Mouse (Mus musculus) cerebellum, postnatal 14 days (tissue): ENCODE results near the gene N4bp2l1.

ENCODE experiments used
- DNase-seq, 2 experiments: peaks; one replicate each; pipeline ENCODE4 v3.0.0; 2021; ENCODE audit warnings: mixed read lengths in 2 of 2

Gene N4bp2l1

DNA sequence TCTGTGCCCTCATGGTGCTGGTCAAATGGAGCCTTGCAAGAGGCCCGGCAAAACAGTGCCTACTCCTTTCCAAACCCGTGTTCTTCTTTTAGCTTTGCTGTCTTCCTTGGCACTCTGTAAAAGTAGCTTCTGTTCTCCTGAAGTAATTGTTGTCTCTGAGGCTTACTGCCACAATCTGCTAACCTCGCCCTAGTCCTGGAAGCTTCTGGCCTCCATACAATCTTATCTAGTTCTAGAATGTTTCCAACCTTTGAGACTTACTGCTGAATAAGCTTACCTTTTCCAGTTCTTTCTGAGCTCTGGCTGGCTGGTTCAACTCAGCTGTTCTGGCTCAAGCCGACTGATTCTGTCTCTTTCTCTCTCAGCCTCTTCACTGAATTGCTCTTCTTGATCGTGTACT lies 35.2 kb downstream of the N4bp2l1 start:
- DNase-seq = no peak

DNA sequence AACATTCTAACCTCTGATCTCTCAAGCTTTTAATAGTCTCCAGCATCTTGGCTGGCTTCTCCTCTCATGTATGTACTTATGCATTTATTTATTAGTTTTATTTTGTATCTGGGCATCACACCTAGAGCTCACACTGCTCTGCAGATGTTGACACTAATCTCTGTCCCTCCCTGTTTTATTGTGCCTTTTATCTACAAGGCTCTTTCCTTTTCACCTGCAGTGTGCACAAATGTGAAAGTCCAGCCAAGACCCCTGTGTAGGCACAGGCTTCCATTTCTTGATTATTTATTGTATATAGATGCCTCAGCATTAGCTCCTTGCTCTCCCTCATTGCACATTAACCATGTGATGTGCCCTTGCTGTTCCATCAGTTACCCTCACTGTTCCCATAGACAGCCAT lies 35.6 kb downstream of the N4bp2l1 start:
- no peak for DNase-seq

DNA sequence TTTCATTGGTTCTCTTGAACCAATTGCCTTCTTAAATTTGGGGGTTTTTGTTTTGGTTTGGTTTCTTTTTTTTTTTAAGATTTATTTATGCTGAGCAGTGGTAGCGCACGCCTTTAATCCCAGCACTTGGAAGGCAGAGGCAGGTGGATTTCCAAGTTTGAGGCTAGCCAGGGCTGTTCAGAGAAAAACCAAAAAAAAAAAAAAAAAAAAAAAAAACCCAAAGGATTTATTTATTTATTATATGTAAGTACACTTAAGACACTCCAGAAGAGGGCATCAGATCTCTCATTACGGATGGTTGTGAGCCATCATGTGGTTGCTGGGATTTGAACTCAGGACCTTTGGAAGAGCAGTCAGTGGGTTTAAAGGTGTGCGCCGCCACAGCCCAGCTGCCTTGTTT lies 36.1 kb downstream of the N4bp2l1 start:
- no peak for DNase-seq

DNA sequence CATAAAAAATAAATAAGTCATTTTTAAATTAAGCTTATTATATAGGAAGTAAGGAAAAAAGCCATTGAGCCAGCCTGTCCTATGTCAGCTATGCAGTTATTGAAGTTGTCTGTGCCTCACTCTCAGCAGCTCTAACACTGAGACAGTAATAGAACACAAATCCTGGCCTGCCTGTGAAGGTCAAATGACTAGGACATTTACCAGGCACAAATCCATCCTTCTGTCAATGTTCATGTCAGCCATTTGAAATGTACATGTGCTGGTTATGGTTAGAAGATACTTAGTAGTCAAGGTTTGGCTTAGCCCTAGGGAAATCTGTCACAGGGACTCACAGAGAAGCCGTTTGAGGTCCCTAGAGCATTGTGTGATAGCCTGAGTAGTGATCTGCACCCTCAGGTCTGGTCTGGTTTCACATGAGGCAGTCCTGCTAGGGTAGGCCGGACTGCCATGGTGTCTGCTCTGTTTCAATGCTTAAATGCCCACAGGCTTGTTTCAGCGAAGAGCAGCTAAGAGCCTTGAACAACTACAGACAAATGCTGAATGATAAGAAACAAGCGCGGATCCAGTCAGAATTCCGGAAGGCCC lies 37.4 kb downstream of the N4bp2l1 start:
- no peak for DNase-seq

DNA sequence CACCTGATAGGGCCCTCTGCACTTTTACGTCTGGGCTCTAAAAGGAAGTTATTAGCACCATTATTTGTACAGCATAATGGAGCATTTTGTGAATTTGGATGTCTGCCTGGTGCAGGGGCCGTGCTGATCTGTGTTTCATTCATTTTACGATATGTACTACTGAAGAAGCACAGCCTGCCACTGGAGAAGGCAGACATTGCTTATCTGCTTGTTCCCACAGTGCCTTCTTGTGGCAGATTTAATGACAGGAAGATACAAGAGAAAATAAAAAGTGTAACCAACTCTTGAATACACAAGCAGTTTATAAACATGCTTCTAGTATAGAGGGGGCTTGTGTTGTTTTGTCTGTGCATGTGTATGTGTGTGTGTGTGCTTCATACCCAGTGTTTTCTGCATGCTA lies 45.4 kb downstream of the N4bp2l1 start:
- DNase-seq = no peak

DNA sequence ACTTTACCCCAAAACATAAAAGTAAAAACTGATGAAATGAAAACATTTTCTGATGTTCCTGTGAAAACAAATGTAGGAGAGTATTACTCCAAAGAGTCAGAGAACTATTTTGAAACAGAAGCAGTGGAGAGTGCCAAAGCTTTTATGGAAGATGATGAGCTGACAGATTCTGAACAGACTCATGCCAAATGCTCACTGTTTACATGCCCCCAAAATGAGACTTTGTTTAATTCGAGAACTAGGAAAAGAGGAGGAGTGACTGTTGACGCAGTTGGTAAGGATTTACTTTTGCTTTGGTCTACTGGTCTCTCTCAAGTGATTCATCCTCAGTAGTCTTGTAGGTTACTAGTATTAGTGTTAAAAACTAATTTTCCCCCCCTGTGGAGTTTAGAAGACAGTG lies 53.8 kb downstream of the N4bp2l1 start:
- no peak for DNase-seq

DNA sequence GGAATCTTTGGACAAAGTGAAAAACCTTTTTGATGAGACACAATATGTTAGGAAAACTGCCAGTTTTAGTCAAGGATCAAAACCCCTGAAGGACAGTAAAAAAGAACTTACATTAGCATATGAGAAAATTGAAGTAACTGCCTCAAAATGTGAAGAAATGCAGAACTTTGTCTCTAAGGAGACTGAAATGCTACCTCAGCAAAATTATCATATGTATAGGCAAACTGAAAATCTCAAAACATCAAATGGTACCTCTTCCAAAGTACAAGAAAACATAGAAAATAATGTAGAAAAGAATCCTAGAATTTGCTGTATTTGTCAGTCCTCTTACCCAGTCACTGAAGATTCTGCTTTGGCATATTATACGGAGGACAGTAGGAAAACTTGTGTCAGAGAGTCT lies 55.7 kb downstream of the N4bp2l1 start:
- DNase-seq = no peak

DNA sequence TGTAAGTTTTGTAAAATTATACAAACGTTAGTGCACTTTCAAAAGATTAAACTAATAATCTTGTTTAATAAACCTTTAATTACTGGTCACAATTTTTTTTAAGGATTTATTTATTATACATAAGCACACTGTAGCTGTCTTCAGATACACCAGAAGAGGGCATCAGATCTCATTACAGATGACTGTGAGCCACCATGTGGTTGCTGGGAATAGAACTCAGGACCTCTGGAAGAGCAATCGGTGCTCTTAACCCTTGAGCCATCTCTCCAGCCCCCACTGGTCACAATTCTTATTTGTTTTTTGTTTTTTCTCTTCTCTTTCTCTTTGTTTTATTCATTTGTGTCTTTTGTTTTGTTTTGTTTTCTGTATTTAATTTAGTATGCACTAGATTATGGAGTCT lies 71.7 kb downstream of the N4bp2l1 start:
- no peak for DNase-seq

DNA sequence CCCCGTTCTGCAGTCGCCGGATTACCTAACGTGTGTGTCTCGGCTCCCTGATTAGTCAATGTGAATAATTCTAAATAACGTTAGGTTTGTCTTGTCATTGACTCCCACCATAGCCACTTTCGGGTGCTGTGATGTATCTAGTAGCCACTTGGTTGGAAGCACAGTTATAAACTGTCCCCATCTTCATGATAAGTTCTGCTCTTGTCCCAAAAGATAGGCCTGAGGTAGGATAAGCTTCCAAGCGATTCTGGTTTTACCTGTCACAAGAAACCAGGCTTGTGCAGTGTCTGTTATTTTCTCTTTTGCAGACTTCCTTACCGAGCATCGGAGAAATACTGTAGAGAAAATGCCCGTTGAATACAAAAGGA lies 74.1 kb downstream of the N4bp2l1 start:
- no peak for DNase-seq

DNA sequence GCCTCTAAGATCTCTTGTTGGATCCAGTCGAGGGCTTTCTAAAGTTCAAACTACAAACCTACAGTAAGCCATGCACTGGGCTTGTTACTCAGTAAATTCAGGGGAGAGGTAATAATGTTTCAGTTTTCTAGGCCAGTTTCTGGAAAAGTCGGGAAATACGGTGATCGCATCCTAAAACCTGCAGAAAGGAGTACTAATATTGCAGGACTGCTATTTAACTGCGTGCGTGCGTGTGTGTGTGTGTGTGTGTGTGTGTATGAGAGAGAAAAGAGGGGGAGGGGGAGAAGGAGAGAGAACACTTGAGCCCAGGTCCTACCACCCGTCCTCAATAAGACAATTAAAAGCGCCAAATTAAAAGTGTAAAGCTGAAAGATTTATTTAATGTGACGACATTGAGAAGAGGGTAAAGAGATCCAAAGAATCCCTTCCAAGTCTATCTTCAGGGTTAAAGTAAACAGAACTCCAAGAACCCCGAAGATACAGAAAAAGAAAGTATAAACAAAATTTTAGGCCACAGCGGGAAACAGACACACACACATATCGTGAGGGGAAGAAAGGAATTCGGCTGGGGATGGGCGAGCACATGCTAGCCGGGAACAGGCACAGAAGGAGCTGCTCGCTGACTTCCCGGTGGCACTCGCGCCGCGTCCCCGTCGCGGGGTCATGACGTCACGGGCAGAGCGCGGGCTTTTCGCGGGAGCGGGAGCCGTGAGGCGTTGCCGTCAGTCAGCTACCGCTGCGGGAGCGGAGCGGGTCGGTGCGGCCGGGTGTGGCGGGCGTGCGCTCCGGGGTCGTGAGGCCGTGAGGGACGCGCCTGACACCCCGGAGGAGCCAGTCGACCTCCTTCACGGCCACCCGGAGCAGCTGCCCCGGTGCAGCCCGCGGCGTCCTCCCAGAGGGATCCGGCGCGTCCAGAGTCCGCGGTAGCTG lies 74.8 kb downstream of the N4bp2l1 start, which contains the start of gene Brca2:
Gene Brca2, plus strand, starts transcription at position 694 of the 930 bp plus-strand sequence.
- peak; percentile 95 to 96 for DNase-seq
